Mouse (Mus musculus) C2C12 (cell line): Measurements from ENCODE around the gene Pate2. TPM values are rescaled to one million over a fixed set of nuclear protein-coding genes. Genes with fewer than 3 reads are reported as not detected.

ENCODE experiments used
- H3K27me3 ChIP-seq: one replicate; pipeline ENCODE4 v1.6.1; 2011; ENCODE audit not compliant: control insufficient read depth, insufficient read depth, insufficient read length
- H3K36me3 ChIP-seq: one replicate; pipeline ENCODE4 v1.6.1; 2011; ENCODE audit not compliant: control insufficient read depth, insufficient read depth
- H3K4me3 ChIP-seq: one replicate; pipeline ENCODE4 v1.5.1; 2011; ENCODE audit warnings: mild to moderate bottlenecking, control low read depth; ENCODE audit not compliant: poor library complexity, insufficient read depth, severe bottlenecking
- H3K79me2 ChIP-seq: one replicate; pipeline ENCODE4 v1.6.1; 2011; ENCODE audit not compliant: control insufficient read depth, insufficient read depth
- H3K79me3 ChIP-seq: one replicate; pipeline ENCODE4 v1.6.1; 2011; ENCODE audit warnings: low read depth, control low read depth
- H3ac ChIP-seq: one replicate; pipeline ENCODE3; 2011; ENCODE audit warnings: low read depth; ENCODE audit not compliant: control insufficient read depth, insufficient read length
- CEBPB ChIP-seq: IDR thresholded peaks from one replicate; pipeline ENCODE4 v1.6.1; 2011; ENCODE audit warnings: low read depth, mild to moderate bottlenecking, control low read depth, moderate library complexity
- CTCF ChIP-seq: IDR thresholded peaks from one replicate; pipeline ENCODE4 v1.5.1; 2011; ENCODE audit not compliant: control insufficient read depth, insufficient read depth, insufficient read length
- FOSL1 ChIP-seq: IDR thresholded peaks from one replicate; pipeline ENCODE4 v1.8.0; 2011; ENCODE audit warnings: mild to moderate bottlenecking, low read length; ENCODE audit not compliant: poor library complexity, insufficient read depth, severe bottlenecking
- MAX ChIP-seq: IDR thresholded peaks from one replicate; pipeline ENCODE4 v1.6.1; 2011; ENCODE audit warnings: mild to moderate bottlenecking, control low read depth
- MYOD1 ChIP-seq: IDR thresholded peaks from one replicate; pipeline ENCODE4 v1.6.1; 2011; ENCODE audit warnings: low read depth; ENCODE audit not compliant: control insufficient read depth, insufficient read length
- MYOG ChIP-seq: IDR thresholded peaks from one replicate; pipeline ENCODE4 v1.6.1; 2011; ENCODE audit not compliant: control insufficient read depth, insufficient read length; ENCODE audit errors: extremely low read depth
- USF1 ChIP-seq: IDR thresholded peaks from one replicate; pipeline ENCODE4 v1.6.1; 2011; ENCODE audit warnings: low read depth, mild to moderate bottlenecking, control low read depth, moderate library complexity
- long read RNA-seq, 2 experiments: library from polyadenylated mRNA; unstranded; transcript quantifications; one replicate each; pipeline ENCODE4 v2.0.0; 2019 to 2020
- polyA plus RNA-seq: library from polyadenylated mRNA; unstranded; fragments of >200 nt; fragmentation: generic; extraction: Trizol; gene quantifications from one replicate; pipeline ENCODE4 v1.2.1, GENCODE M21; 2012; ENCODE audit warnings: missing spikeins

Gene Pate2
- 0.34 TPM for polyA plus RNA-seq
- long read RNA-seq, experiment 1 = 0 reads
- long read RNA-seq, experiment 2, partial matches to known transcripts = 0 of 2 reads
- long read RNA-seq, experiment 2, other reads (novel, unspliced or antisense) = 2 of 2 reads

DNA sequence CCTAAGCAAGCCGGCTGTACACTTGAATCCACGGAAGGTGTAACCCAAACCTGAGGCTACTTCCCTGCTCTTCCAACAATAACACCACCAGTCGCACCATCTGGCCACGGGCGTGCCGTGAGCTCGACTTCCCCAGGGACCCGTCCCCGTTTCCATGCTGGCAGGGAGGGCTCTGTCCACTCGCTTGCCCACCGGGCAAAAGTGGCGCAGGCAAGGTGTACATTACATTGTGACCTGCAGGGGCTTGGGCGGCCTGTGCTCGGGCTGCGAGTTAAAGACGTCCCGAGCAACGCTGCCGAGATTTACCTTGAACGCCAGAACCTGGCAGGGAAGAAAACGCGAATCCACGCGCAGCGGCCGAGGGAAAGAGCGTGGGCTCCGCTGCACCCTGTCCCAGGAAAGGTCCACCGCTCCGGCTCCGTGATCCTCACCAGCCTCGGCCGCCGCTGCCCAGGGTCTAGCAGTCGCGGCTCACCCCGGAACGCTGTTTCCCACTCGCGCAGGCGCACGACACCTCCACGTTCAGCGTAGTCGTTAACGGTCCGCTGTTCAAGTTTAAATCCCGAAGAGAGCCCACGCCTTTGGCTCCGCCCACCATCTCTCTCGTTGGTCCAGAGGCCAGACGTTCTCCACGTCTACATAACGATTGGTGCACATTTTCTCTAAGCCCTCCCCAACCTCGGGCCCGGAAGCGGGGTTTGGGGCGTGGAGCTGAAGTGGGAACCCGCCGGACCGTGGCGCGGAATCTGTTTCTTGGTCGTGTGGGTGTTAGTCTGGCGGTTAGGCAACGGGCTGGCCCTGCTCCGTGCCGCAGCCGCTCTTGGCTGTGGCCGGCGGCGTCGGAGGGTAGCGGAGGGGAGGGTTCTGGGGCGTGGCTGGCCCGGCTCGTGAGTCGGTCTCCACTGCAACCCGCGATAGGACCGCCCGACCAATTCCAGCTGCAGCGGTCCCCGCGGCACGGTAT is at the start of gene Pate2, which contains the start of gene Hyls1:
Pate2 (plus strand) TSS at position 714 of the 964 bp plus-strand sequence.
Hyls1 (minus strand) TSS at position 828 of the 964 bp plus-strand sequence.
- no peak for TF ChIP-seq FOSL1
- peak; percentile 26 for TF ChIP-seq MAX
- Histone ChIP-seq H3K36me3 (peaks cover 35% of the 10 kb centered on the region), H3ac (peak within 1 kb of the TSS; percentile 82), H3K4me3 (peak within 1 kb of the TSS; percentile 68), H3K79me2 (peaks cover 49% of the 10 kb centered on the region), H3K27me3 (no peaks in the 10 kb centered on the region), H3K79me3 (peaks cover 26% of the 10 kb centered on the region)

DNA sequence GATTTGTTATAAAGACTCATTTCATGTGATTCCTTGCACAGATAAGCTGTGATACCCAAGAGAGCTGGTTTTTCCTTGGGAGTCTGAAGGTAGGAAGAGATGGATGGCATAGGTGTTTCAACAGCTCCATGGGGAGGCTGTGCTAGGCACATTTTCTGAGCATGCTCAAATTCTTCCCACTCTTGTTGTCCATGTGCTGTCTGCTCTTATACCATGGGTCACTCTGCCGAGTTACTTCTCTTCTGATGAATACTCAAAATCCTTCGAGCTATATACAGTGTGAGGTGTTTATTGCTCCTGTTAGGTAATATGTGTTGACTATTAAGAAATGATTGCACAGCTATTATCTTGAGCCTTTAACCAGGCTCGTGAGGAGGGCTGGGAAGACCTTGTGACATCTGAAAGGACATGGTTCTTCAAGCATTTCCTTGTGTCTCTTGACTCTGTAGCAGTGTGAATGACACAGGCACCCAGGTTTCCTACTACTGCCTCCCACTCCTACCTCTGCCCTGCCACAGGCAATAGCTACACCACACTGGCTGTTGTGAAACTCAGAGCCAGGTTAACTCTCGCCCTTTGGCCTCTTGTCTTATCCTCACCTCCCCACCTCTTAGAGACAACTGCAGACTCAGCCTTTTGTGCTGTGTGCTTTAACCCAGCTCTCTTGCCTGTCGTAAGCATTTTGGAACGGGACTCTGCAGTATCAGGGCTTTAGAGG is 49.3 kb upstream of the Pate2 start:
- Histone ChIP-seq H3K79me2 (no peaks in the 10 kb centered on the region), H3K4me3 (no peak overlapping the region), H3K79me3 (no peaks in the 10 kb centered on the region), H3K36me3 (no peaks in the 10 kb centered on the region), H3K27me3 (no peaks in the 10 kb centered on the region), H3ac (no peak overlapping the region)
- TF ChIP-seq CTCF (no peak), MAX (no peak), MYOD1 (no peak), CEBPB (no peak)

DNA sequence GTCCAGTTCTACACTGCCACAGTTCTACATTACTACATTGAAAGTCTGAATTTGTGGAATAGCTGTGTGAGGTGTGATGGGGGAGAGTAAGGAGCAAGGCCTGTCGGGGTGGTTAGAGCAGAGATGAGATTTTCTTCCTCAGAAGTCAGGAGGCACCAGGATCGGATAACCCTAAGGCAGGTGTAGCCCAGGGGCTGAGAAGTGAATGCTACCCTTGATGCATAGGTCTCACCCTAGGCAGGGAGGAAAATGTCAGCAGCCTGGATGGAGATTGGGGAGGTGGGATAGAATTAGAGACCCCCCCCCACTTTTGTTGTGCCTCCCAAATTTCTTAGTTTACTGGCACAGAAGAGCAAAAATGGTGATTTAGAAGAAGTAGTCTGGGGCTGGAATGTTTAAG is 47.8 kb upstream of the Pate2 start:
- Histone ChIP-seq H3K36me3 (no peaks in the 10 kb centered on the region), H3K79me3 (no peaks in the 10 kb centered on the region), H3K4me3 (no peak overlapping the region), H3ac (no peak overlapping the region), H3K79me2 (no peaks in the 10 kb centered on the region), H3K27me3 (no peaks in the 10 kb centered on the region)
- TF ChIP-seq FOSL1 (no peak), MYOD1 (no peak), CEBPB (no peak), CTCF (no peak), MYOG (no peak), USF1 (no peak), MAX (no peak)

GRCm38 (mm10) chr9:35522821-35523515 is 47.1 kb upstream of the Pate2 start:
- no peak overlapping the region for H3K4me3 ChIP-seq
- H3K79me3 ChIP-seq = no peaks in the 10 kb centered on the region
- H3K36me3 ChIP-seq = no peaks in the 10 kb centered on the region
- no peaks in the 10 kb centered on the region for H3K79me2 ChIP-seq
- TF ChIP-seq CEBPB (no peak), MYOD1 (no peak), MAX (no peak), CTCF (no peak)
- no peak overlapping the region for H3ac ChIP-seq
- no peaks in the 10 kb centered on the region for H3K27me3 ChIP-seq

GRCm38 (mm10) chr9:35523541-35523940 is 46.5 kb upstream of the Pate2 start:
- Histone ChIP-seq H3K79me3 (no peaks in the 10 kb centered on the region), H3K27me3 (no peaks in the 10 kb centered on the region), H3ac (no peak overlapping the region), H3K79me2 (no peaks in the 10 kb centered on the region), H3K36me3 (no peaks in the 10 kb centered on the region), H3K4me3 (no peak overlapping the region)
- TF ChIP-seq FOSL1 (no peak), CEBPB (no peak), MYOD1 (no peak), MYOG (no peak), USF1 (no peak), CTCF (no peak), MAX (no peak)
